Comparison of ENCODE assay signal across 9 mouse cellular contexts in the genomic region with DNA sequence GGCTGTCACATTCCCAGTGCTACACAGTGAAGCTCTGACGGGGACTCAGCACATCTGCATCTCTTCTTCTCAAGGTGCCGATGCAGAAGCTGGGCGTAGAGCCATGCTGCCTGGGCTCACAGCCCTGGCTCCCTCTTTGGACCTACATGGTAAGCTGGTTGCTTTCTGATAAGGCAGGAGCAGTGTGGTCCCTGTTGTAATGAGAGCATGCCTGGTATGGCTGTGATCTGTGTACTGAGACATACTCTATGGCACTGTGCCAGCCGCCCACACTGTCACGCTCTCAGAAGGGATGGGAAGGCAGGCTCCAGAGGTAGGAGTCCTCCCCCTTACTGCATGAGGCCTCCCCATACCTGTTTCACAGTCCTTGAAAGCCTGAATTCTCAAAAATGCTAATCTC.
DNase-seq lines count a peak whose midpoint lies in the region; ATAC-seq and TF ChIP-seq lines count a peak whose summit lies in the region.
"Had no signal": no experiment of that assay in that cellular context is flagged by ENCODE, and none has a peak within 500 bp of the region (broad histone marks: within the 10 kb centered on the region; RNA-seq: fewer than 3 reads in every experiment).

No protein-coding gene starts in this region.

- no peaks in the 10 kb centered on the region for H3K4me1 ChIP-seq in lung, embryonic 14.5 days (ENCODE audit: insufficient read depth)
- no peaks in the 10 kb centered on the region for H3K4me1 ChIP-seq in lung, postnatal 0 days (ENCODE audit: insufficient read depth, low read depth, low read length)
- peaks cover 14% of the 10 kb centered on the region; the same call in 1 of the 2 replicates for H3K4me1 ChIP-seq in neural tube, embryonic 15.5 days
- H3K4me1 ChIP-seq in forebrain, embryonic 12.5 days = peaks cover 8% of the 10 kb centered on the region
- H3K4me1 ChIP-seq: embryonic facial prominence, embryonic 15.5 days; limb, embryonic 13.5 days had no signal

- no peak overlapping the region for H3K4me3 ChIP-seq in lung, embryonic 14.5 days (ENCODE audit: low read depth, low read length)
- no peak overlapping the region for H3K4me3 ChIP-seq in lung, postnatal 0 days (ENCODE audit: low read depth, low read length)
- H3K4me3 ChIP-seq in neural tube, embryonic 15.5 days (replicated peaks) = no peak overlapping the region
- no peak overlapping the region for H3K4me3 ChIP-seq in forebrain, embryonic 12.5 days (replicated peaks)
- H3K4me3 ChIP-seq: embryonic facial prominence, embryonic 15.5 days; limb, embryonic 13.5 days had no signal

- no peak overlapping the region for H3K4me2 ChIP-seq in lung, embryonic 14.5 days
- no peak overlapping the region for H3K4me2 ChIP-seq in lung, postnatal 0 days (replicated peaks; ENCODE audit: low read depth, low read length)
- no peak overlapping the region for H3K4me2 ChIP-seq in neural tube, embryonic 15.5 days
- no peak overlapping the region for H3K4me2 ChIP-seq in forebrain, embryonic 12.5 days
- H3K4me2 ChIP-seq: embryonic facial prominence, embryonic 15.5 days; limb, embryonic 13.5 days had no signal

- TF ChIP-seq EP300 in lung, postnatal 0 days (IDR thresholded peaks at IDR 0.05) = no peak

- ATAC-seq in lung, embryonic 14.5 days (ENCODE audit: insufficient read depth) = peak; percentile 49; the same call in 1 of the 2 replicates
- ATAC-seq in lung, postnatal 0 days = no peak
- ATAC-seq in neural tube, embryonic 15.5 days (ENCODE audit: low FRiP score) = peak; percentile 38; the same call in 1 of the 2 replicates
- no peak for ATAC-seq in forebrain, embryonic 12.5 days (ENCODE audit: low FRiP score)

- H3K9me3 ChIP-seq in lung, embryonic 14.5 days (ENCODE audit: low read depth, low read length) = no peaks in the 10 kb centered on the region
- H3K9me3 ChIP-seq in lung, postnatal 0 days (ENCODE audit: low read length) = no peaks in the 10 kb centered on the region
- no peaks in the 10 kb centered on the region for H3K9me3 ChIP-seq in neural tube, embryonic 15.5 days (replicated peaks)
- H3K9me3 ChIP-seq in forebrain, embryonic 12.5 days = no peaks in the 10 kb centered on the region
- H3K9me3 ChIP-seq: embryonic facial prominence, embryonic 15.5 days; limb, embryonic 13.5 days had no signal

- no peak for TF ChIP-seq CTCF in lung, embryonic 14.5 days (IDR thresholded peaks at IDR 0.05; ENCODE audit: low read depth)
- TF ChIP-seq CTCF in lung, postnatal 0 days (IDR thresholded peaks at IDR 0.05) = no peak

- no peak overlapping the region for H3K9ac ChIP-seq in lung, embryonic 14.5 days
- no peak overlapping the region for H3K9ac ChIP-seq in lung, postnatal 0 days (replicated peaks; ENCODE audit: low read depth)
- H3K9ac ChIP-seq in neural tube, embryonic 15.5 days (replicated peaks) = no peak overlapping the region
- H3K9ac ChIP-seq in forebrain, embryonic 12.5 days = no peak overlapping the region
- H3K9ac ChIP-seq: embryonic facial prominence, embryonic 15.5 days; limb, embryonic 13.5 days had no signal

- H3K36me3 ChIP-seq in lung, embryonic 14.5 days (ENCODE audit: insufficient read depth) = no peaks in the 10 kb centered on the region
- H3K36me3 ChIP-seq in lung, postnatal 0 days (ENCODE audit: insufficient read depth, low read length) = no peaks in the 10 kb centered on the region
- no peaks in the 10 kb centered on the region for H3K36me3 ChIP-seq in neural tube, embryonic 15.5 days
- H3K36me3 ChIP-seq in forebrain, embryonic 12.5 days (replicated peaks) = no peaks in the 10 kb centered on the region
- H3K36me3 ChIP-seq: embryonic facial prominence, embryonic 15.5 days; limb, embryonic 13.5 days had no signal

- WGBS in lung, embryonic 14.5 days = 55% methylated on average over 5 of the region's 5 CpGs
- 64% methylated on average over 5 of the region's 5 CpGs for WGBS in lung, postnatal 0 days
- WGBS in neural tube, embryonic 15.5 days = 53% methylated on average over 5 of the region's 5 CpGs
- WGBS in forebrain, embryonic 12.5 days = 84% methylated on average over 5 of the region's 5 CpGs

- DNase-seq in lung, embryonic 14.5 days = peak; percentile 35
- no peak for DNase-seq in lung, postnatal 0 days (ENCODE audit: low spot score)
- peak; percentile 42 to 43 for DNase-seq in frontal cortex, postnatal 36 days (ENCODE audit: low spot score in 2 of 2)
- DNase-seq in heart, postnatal 36 days = peak; percentile 2 to 4
- no peak for DNase-seq in cerebellum, postnatal 4 days (ENCODE audit: low spot score in 2 of 2)

- H3K27ac ChIP-seq in lung, embryonic 14.5 days (ENCODE audit: low read depth) = no peak overlapping the region
- no peak overlapping the region for H3K27ac ChIP-seq in lung, postnatal 0 days (ENCODE audit: low read length)
- H3K27ac ChIP-seq in neural tube, embryonic 15.5 days (replicated peaks) = no peak overlapping the region
- H3K27ac ChIP-seq in forebrain, embryonic 12.5 days = no peak overlapping the region
- H3K27ac ChIP-seq: embryonic facial prominence, embryonic 15.5 days; limb, embryonic 13.5 days had no signal

- intact Hi-C loops in heart, postnatal 36 days (cut with DNase I) = no loop called here

- no peaks in the 10 kb centered on the region for H3K27me3 ChIP-seq in lung, embryonic 14.5 days (ENCODE audit: insufficient read depth, low read length)
- no peaks in the 10 kb centered on the region for H3K27me3 ChIP-seq in lung, postnatal 0 days (replicated peaks; ENCODE audit: insufficient read depth, low read length)
- H3K27me3 ChIP-seq in neural tube, embryonic 15.5 days (replicated peaks) = no peaks in the 10 kb centered on the region; the same call in 1 of the 2 replicates
- H3K27me3 ChIP-seq in forebrain, embryonic 12.5 days = peaks cover 22% of the 10 kb centered on the region; the same call in 1 of the 2 replicates
- H3K27me3 ChIP-seq: embryonic facial prominence, embryonic 15.5 days; limb, embryonic 13.5 days had no signal

Comparison
In these comparisons a context has a peak if more than half of its experiments do, and no peak if none do; other contexts are left out.
1. ATAC-seq: peak in lung, embryonic 14.5 days (single experiment) and neural tube, embryonic 15.5 days (single experiment); none in lung, postnatal 0 days (single experiment) and forebrain, embryonic 12.5 days (single experiment).
2. DNase-seq: peak in lung, embryonic 14.5 days (single experiment), frontal cortex, postnatal 36 days (2 of 2) and heart, postnatal 36 days (2 of 2); none in lung, postnatal 0 days (single experiment) and cerebellum, postnatal 4 days (0 of 2).